Mouse (Mus musculus) lung, embryonic 16.5 days (tissue): ENCODE results near the gene C1qtnf4. TPM values are rescaled to one million over a fixed set of nuclear protein-coding genes. Genes with fewer than 3 reads are reported as not detected.

ENCODE experiments used
- ATAC-seq: fragments of 200-750 bp; cut with Nextera tagmentation; 2 replicates; pipeline ENCODE4 v1.8.0; 2017; ENCODE audit warnings: low read depth, mild to moderate bottlenecking, moderate library complexity
- H3K27ac ChIP-seq: fragments of 300-500 bp; sonication (generic); 2 replicates; pipeline ENCODE4 v1.5.1; 2014; ENCODE audit warnings: mild to moderate bottlenecking, control low read depth, low read length
- H3K27me3 ChIP-seq: fragments of 300-500 bp; sonication (generic); 2 replicates; pipeline ENCODE4 v1.6.1; 2014; ENCODE audit warnings: low read depth, low read length, mixed read lengths; ENCODE audit not compliant: control insufficient read depth, insufficient read depth
- H3K36me3 ChIP-seq: fragments of 300-500 bp; sonication (generic); 2 replicates; pipeline ENCODE4 v1.6.1; 2014; ENCODE audit warnings: low read length; ENCODE audit not compliant: control insufficient read depth, insufficient read depth
- H3K4me1 ChIP-seq: fragments of 300-500 bp; sonication (generic); replicated peaks from 2 replicates; pipeline ENCODE4 v1.6.1; 2014; ENCODE audit warnings: low read length, mixed read lengths; ENCODE audit not compliant: control insufficient read depth, insufficient read depth
- H3K4me2 ChIP-seq: fragments of 300-500 bp; sonication (generic); 2 replicates; pipeline ENCODE4 v1.6.1; 2014; ENCODE audit warnings: low read depth, low read length, control low read depth
- H3K4me3 ChIP-seq: fragments of 300-500 bp; sonication (generic); 2 replicates; pipeline ENCODE4 v1.5.1; 2014; ENCODE audit warnings: mild to moderate bottlenecking, low read length, control low read depth
- H3K9ac ChIP-seq: fragments of 300-500 bp; sonication (generic); 2 replicates; pipeline ENCODE4 v1.6.1; 2014; ENCODE audit warnings: low read length, control low read depth
- H3K9me3 ChIP-seq: fragments of 300-500 bp; sonication (generic); 2 replicates; pipeline ENCODE4 v1.6.1; 2016; ENCODE audit warnings: low read length; ENCODE audit not compliant: control insufficient read depth
- WGBS: fragments of 180-500 bp; shearing (Covaris S2); extraction: QIAGEN DNeasy Blood & Tissue Kit; methylation state at CpG from one replicate; pipeline ENCODE4 v1.1.7; 2014; 5-methylcytosine and 5-hydroxymethylcytosine counted together
- polyA plus RNA-seq: library from polyadenylated mRNA; unstranded; fragments of >200 nt; fragmentation: Nextera tagmentation; extraction: Ambion mirVana; gene quantifications from 2 replicates; pipeline ENCODE4 v1.2.1, GENCODE M21; 2015

The C1qtnf4 gene
- polyA plus RNA-seq, 1 experiment from 2014 or later: 3.0 TPM

DNA sequence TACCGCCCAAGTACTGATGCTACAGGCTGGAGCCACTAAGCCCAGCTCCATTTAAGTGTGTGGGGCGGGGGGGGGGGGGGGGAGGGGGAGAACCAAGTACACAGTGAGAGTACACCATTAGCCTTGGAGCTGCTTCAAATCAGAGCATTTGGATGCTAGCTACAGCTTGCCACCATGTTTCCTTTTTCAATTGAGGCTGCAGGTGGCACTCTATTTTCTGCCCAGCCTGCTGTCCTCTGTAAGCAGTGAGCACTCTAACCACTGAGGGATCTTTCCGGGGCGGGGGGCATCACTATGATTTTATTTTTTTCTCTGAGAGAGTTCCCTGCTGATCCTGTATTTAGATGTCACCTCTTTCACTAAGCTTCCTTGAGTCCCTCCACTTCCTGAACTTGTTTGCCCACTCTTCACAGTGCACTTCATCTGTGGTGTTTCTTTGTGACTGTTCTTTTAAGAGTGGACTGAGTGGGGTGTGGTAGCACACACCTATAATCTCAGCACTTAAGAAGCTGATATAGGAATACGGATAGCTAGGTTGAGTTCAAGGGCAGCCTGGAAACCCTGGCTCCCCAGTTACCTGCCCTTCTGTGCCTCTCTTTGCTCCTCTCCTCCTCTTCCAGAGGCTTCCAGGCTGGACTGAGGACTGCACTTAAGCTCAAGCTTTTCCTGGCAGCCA is 7.9 kb upstream of the C1qtnf4 start:
- Histone ChIP-seq H3K4me1 (no peaks in the 10 kb centered on the region), H3K9me3 (no peaks in the 10 kb centered on the region), H3K4me3 (no peak overlapping the region), H3K9ac (no peak overlapping the region), H3K36me3 (no peaks in the 10 kb centered on the region), H3K4me2 (no peak overlapping the region), H3K27ac (no peak overlapping the region), H3K27me3 (no peaks in the 10 kb centered on the region)
- 51% methylated on average over 4 of the region's 5 CpGs for WGBS
- ATAC-seq: peak; percentile 52; the same call in 1 of the 2 replicates

DNA sequence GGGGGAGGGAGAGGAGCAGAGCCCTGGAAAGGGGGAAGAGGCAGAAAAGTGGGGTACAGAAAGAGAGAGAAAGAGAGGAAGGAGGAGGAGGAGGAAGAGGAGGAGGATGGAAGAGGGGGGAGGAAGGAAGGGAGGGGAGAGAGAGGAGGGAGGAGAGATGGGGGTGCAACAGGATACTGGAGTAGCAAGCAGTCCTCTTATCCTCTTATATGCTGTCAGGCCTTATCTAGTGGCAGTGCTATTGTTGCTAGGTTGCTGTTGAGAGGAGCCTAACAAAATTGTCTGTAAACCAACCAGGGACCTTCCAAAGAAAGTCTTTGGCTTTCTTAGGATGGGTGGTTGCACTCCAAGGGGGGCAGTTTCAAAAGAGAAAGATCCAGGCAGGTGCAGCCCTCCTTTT is 6.2 kb upstream of the C1qtnf4 start:
- Histone ChIP-seq H3K27ac (no peak overlapping the region), H3K36me3 (no peaks in the 10 kb centered on the region), H3K9me3 (0 out of 2 replicates have a peak, but pooled peaks cover 2% of the 10 kb centered on the region), H3K9ac (no peak overlapping the region), H3K27me3 (peaks cover 4% of the 10 kb centered on the region; the same call in 1 of the 2 replicates), H3K4me2 (no peak overlapping the region), H3K4me1 (no peaks in the 10 kb centered on the region), H3K4me3 (no peak overlapping the region)
- ATAC-seq: no peak

DNA sequence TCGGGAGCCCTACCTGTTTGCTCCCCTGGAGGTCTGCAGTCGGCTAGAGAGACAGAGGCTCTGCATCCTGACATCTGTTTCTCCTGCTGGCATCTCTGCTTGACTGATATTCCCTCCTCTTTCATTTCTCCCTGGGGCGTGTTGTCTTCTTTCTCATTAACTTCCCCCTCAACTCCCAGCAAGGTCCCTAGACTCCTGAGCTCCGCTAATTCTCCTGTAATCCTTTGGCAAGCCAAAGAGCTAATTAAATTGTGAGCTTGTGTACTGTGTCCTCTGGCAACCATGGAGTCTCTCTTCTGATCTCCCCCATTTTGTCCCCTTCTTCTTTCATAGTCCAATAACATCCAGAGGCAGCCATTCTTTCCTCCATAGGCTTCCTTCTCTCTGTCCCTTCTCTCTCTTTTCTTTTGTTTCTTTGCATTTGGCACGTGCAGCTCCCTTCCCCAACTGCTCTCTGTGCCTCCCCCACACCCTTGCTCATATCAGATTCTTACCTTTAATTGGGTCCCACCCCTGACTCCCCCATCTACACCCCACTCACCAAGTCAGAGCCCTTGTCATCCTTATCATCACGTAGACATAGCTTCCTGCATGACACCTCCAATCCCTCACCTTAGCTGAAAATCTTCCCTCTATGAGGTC is 5.4 kb upstream of the C1qtnf4 start:
- H3K36me3 ChIP-seq: no peaks in the 10 kb centered on the region
- ATAC-seq: no peak
- 24% methylated on average over 6 of the region's 6 CpGs for WGBS
- H3K4me1 ChIP-seq: peaks cover 1% of the 10 kb centered on the region; the same call in 1 of the 2 replicates
- no peak overlapping the region for H3K4me3 ChIP-seq
- no peak overlapping the region for H3K4me2 ChIP-seq
- H3K27me3 ChIP-seq: peaks cover 11% of the 10 kb centered on the region
- no peak overlapping the region for H3K9ac ChIP-seq
- H3K27ac ChIP-seq: no peak overlapping the region
- 0 out of 2 replicates have a peak, but pooled peaks cover 2% of the 10 kb centered on the region for H3K9me3 ChIP-seq

DNA sequence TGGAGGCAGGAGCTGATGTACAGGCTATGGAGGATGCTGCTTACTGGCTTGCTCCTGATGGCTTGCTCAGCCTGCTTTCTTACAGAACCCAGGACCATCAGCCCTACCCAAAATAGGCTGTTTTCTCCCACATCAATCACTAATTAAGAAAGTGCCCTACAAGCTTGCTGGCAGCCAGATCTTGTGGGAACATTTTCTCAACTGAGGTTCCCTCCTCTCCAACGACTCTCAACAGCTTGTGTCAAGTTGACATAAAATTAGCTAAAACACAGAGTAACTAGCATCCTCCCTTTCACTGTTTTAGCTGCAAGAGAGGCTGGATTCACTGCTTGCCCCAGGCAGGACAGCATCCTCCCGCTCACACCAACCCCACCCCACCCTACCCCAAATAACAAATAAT is 3.8 kb upstream of the C1qtnf4 start:
- H3K27me3 ChIP-seq: peaks cover 26% of the 10 kb centered on the region
- H3K4me3 ChIP-seq: no peak overlapping the region
- H3K9me3 ChIP-seq: 0 out of 2 replicates have a peak, but pooled peaks cover 2% of the 10 kb centered on the region
- 67% methylated on average over 2 of the region's 2 CpGs for WGBS
- H3K4me2 ChIP-seq: no peak overlapping the region
- H3K9ac ChIP-seq: no peak overlapping the region
- ATAC-seq: no peak
- H3K4me1 ChIP-seq: peaks cover 9% of the 10 kb centered on the region
- no peak overlapping the region for H3K27ac ChIP-seq
- no peaks in the 10 kb centered on the region for H3K36me3 ChIP-seq

DNA sequence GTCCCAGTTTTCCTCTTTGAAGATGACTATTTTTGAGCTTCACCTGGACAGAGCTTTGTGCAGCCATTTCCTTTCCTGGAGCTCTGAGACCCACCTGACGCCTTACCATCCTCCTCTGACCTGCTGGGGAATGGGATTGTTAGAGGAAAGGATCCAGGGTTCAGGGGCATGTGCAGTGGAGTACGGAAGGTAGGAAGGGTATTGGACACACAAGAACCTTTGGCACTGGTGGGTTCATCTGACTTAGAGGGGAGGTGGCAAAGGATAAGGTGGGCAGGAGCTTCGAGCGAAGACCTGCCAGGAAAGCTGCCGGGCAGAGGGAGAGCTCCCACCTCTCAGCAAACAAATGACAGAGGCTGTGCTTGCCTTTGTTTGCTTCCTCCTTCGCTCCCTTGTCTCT is 776 bp downstream of the C1qtnf4 start:
- Histone ChIP-seq H3K9ac (no peak overlapping the region), H3K36me3 (no peaks in the 10 kb centered on the region), H3K9me3 (0 out of 2 replicates have a peak, but pooled peaks cover 2% of the 10 kb centered on the region), H3K27ac (no peak overlapping the region), H3K4me2 (no peak overlapping the region), H3K4me1 (peaks cover 15% of the 10 kb centered on the region), H3K27me3 (peaks cover 61% of the 10 kb centered on the region), H3K4me3 (peak overlapping the region; percentile 52; the same call in 1 of the 2 replicates)
- ATAC-seq: no peak
- 33% methylated on average over 6 of the region's 6 CpGs for WGBS

DNA sequence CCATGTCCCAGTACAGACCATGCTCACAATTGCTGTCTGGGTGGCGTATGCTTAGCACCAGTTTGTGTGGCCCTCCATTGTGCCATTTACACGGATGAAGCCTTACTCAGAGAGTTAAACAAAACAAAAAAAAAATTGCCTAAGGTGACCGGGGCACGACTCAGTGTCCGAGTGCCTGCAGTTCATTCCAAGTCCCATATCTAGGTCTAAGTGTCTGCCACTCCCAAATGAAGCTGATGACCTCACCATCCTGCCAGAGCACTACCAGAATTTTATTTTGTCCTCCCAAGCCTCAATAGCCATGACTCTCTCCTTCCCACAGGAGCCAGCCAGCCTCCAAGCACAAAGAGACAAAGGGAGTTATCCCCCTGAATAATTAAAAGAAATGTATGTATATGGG is 2.0 kb downstream of the C1qtnf4 start:
- H3K27me3 ChIP-seq: peaks cover 61% of the 10 kb centered on the region
- H3K36me3 ChIP-seq: 0 out of 2 replicates have a peak, but pooled peaks cover 2% of the 10 kb centered on the region
- ATAC-seq: no peak
- no peak overlapping the region for H3K4me2 ChIP-seq
- H3K4me3 ChIP-seq: no peak overlapping the region
- WGBS: 61% methylated on average over 5 of the region's 5 CpGs
- no peak overlapping the region for H3K9ac ChIP-seq
- no peak overlapping the region for H3K27ac ChIP-seq
- H3K4me1 ChIP-seq: peaks cover 15% of the 10 kb centered on the region
- 0 out of 2 replicates have a peak, but pooled peaks cover 2% of the 10 kb centered on the region for H3K9me3 ChIP-seq

DNA sequence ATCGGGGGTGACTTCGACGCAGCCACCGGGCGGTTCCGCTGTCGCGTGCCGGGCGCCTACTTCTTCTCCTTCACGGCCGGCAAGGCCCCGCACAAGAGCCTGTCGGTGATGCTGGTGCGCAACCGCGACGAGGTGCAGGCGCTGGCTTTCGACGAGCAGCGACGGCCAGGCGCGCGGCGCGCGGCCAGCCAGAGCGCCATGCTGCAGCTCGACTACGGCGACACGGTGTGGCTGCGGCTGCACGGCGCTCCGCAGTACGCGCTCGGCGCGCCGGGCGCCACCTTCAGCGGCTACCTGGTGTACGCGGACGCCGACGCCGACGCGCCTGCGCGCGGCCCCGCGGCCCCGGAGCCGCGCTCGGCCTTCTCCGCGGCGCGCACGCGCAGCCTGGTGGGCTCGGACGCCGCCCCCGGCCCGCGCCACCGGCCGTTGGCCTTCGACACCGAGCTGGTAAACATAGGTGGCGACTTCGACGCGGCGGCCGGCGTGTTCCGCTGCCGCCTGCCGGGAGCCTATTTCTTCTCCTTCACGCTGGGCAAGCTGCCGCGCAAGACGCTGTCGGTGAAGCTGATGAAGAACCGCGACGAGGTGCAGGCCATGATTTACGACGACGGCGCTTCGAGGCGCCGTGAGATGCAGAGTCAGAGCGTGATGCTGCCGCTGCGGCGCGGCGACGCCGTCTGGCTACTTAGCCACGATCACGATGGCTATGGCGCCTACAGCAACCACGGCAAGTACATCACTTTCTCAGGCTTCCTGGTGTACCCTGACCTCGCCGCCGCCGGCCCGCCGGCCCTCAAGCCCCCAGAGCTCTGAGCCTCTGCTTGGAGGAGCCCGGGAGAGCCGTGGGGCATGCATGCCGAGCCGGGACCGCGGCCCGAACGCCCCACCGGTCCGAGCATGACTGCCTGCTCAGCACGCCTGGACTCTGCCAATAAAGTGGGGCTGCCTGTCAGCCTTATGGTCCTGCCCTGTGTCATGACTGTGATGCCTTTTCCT is 4.2 kb downstream of the C1qtnf4 start:
- 4% methylated on average over 98 of the region's 133 CpGs for WGBS
- H3K9ac ChIP-seq: peak overlapping the region; percentile 68
- H3K4me2 ChIP-seq: peak overlapping the region; percentile 92
- peaks cover 15% of the 10 kb centered on the region for H3K4me1 ChIP-seq
- no peak overlapping the region for H3K27ac ChIP-seq
- peak; percentile 79 for ATAC-seq
- peak overlapping the region; percentile 64 for H3K4me3 ChIP-seq
- H3K9me3 ChIP-seq: no peaks in the 10 kb centered on the region
- H3K36me3 ChIP-seq: peaks cover 8% of the 10 kb centered on the region; the same call in 1 of the 2 replicates
- peaks cover 54% of the 10 kb centered on the region for H3K27me3 ChIP-seq

DNA sequence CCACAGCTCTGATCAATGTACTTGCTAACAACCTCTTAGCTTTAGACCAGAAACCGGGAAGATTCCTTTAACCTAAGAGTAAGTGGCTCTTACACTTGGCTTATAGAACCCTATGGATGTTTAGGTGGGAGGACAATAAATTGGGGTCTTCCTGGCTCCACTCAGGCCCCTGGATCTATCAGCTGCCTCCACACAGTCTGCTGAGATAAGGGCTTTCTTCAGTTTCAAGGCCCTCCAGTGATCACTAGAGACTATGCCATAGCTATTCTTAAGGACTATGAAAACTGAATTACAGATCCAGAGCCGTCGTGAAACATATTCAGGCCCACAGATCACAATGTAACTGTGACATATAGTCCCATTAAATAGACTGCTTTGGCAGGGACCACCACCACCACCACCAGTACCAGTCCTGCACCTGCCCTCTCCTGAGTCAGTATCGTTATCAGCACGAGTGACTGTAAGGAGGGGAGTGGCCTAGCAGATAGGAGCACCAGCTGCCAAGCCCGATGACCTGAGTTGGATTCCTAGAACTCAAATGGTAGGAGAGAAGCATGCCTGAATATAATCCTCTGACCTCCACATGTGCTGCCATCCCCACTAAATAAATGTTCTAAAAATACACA is 8.1 kb downstream of the C1qtnf4 start:
- peaks cover 6% of the 10 kb centered on the region; the same call in 1 of the 2 replicates for H3K4me1 ChIP-seq
- H3K27ac ChIP-seq: no peak overlapping the region
- peaks cover 34% of the 10 kb centered on the region for H3K36me3 ChIP-seq
- peaks cover 15% of the 10 kb centered on the region for H3K27me3 ChIP-seq
- ATAC-seq: no peak
- H3K4me2 ChIP-seq: no peak overlapping the region
- H3K9me3 ChIP-seq: no peaks in the 10 kb centered on the region
- WGBS: 77% methylated on average over 6 of the region's 6 CpGs
- H3K9ac ChIP-seq: no peak overlapping the region
- no peak overlapping the region for H3K4me3 ChIP-seq
